1 mouse cellular context compared by ENCODE assay signal in the genomic region with DNA sequence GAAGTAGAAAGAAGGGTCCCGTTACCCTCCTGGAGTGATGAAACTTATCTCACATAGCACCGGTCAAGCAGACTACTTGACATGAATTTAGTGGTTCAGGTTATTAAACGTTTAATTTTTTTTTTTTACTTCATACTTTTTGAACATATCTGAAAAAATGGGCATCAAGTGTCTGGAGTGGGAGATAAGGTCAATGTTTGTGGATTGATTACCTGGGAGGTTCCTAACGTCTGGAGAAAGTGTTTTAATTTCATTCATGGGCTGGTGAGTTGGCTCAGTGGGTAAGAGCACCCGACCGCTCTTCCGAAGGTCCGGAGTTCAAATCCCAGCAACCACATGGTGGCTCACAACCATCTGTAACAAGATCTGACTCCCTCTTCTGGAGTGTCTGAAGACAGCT.
A peak's percentile ranks its signal among the peaks of the same experiment; 100 is the strongest.
TF ChIP-seq lines count a peak whose summit lies in the region.

No protein-coding gene starts in this region.

TF ChIP-seq in MEL, 35 proteins besides CTCF, POLR2A, EP300 and RAD21:
- TF ChIP-seq TBP (IDR thresholded peaks at IDR 0.05; ENCODE audit: low read depth, low read length) (peak; percentile 92), GATA1 (IDR thresholded peaks at IDR 0.05; ENCODE audit: low read depth, low read length) (peak; percentile 63), ZNF384 (IDR thresholded peaks at IDR 0.05; ENCODE audit: low read depth, low read length) (peak; percentile 29; the same call in 1 of the 2 replicates), TCF12 (IDR thresholded peaks at IDR 0.05; ENCODE audit: low read depth, low read length) (peak; percentile 42; the same call in 1 of the 2 replicates), SIN3A (IDR thresholded peaks at IDR 0.05; ENCODE audit: low read length) (peak; percentile 41), TAL1 (IDR thresholded peaks at IDR 0.05; ENCODE audit: low read length) (peak; percentile 33)
